Mouse (Mus musculus) brown adipose tissue, adult 24 weeks (tissue): ENCODE data around the gene Reps1. TPM values are rescaled to one million over a fixed set of nuclear protein-coding genes. Genes with fewer than 3 reads are reported as not detected.
A peak's percentile ranks its signal among the peaks of the same experiment; 100 is the strongest.
"Not testable (repeated sequence)": the region's sequence is repeated elsewhere in the genome, so short reads cannot be mapped to it uniquely, and the experiment has no call there.

Experiments used
- H3K27ac ChIP-seq: fragments of 200-500 bp; replicated peaks from 2 replicates; pipeline ENCODE4 v1.5.1; 2012; ENCODE audit warnings: low read depth, mild to moderate bottlenecking, low read length
- H3K4me1 ChIP-seq: fragments of 200-500 bp; 2 replicates; pipeline ENCODE4 v1.6.1; 2012; ENCODE audit warnings: low read length, mixed read lengths; ENCODE audit not compliant: control insufficient read depth, insufficient read depth, insufficient read length
- H3K4me3 ChIP-seq: fragments of 200-500 bp; 2 replicates; pipeline ENCODE4 v1.5.1; 2012; ENCODE audit warnings: low read depth, mild to moderate bottlenecking, low read length, moderate library complexity; ENCODE audit not compliant: insufficient read depth
- polyA plus RNA-seq: library from polyadenylated mRNA; stranded (reverse); fragments of >200 nt; gene quantifications from 2 replicates; pipeline ENCODE4 v1.2.4, GENCODE M21; 2012; ENCODE audit not compliant: missing spikeins, insufficient read depth, insufficient read length

The Reps1 gene
- polyA plus RNA-seq, 1 experiment: 8.5 TPM

DNA sequence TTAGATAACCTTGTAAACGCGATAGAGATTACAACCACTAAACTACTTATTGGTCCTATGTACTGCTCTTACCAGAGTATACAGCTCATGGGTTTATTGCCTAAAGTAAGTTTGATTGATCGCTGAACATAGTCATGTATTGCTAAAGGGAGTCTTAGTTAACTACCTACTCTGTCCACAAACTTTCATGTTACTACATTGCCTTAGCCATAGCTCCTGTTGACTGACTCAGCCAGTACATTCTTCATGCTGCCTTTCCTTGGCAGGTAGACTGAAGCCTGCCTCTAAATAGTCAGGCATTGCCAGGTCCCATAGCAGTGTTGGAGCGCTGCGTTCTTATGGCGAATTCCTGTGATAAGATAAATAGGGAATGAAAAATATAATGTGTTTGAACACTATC, 20.2 kb downstream of the Reps1 start:
- H3K27ac ChIP-seq: no peak overlapping the region
- peaks cover 2% of the 10 kb centered on the region for H3K4me1 ChIP-seq
- H3K4me3 ChIP-seq: no peak overlapping the region

- Histone ChIP-seq H3K4me3 (no peak overlapping the region), H3K4me1 (no peaks in the 10 kb centered on the region), H3K27ac (no peak overlapping the region)
Measured at GRCm38 (mm10) chr10:18081536-18081935, 25.9 kb downstream of the Reps1 start.

DNA sequence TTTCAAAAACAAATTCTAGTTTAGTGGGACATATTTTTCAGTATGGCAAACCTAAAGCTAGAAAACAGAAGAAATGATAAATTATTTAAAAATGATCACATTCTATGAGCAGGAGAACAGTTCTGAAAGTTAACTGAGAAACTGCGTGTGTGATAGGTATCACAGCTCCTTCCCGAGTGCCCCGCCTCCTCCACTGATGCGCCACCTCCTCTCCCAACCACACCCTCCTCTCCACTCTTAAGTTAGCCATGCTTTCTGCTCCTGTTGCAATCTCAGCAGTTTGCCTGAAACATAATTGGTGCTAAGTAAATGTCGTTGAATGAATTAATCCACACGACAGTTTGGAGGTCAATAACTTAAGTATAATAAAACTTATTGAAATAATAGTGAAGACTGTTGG, 27.1 kb downstream of the Reps1 start:
- Histone ChIP-seq H3K27ac (no peak overlapping the region), H3K4me3 (no peak overlapping the region), H3K4me1 (no peaks in the 10 kb centered on the region)

DNA sequence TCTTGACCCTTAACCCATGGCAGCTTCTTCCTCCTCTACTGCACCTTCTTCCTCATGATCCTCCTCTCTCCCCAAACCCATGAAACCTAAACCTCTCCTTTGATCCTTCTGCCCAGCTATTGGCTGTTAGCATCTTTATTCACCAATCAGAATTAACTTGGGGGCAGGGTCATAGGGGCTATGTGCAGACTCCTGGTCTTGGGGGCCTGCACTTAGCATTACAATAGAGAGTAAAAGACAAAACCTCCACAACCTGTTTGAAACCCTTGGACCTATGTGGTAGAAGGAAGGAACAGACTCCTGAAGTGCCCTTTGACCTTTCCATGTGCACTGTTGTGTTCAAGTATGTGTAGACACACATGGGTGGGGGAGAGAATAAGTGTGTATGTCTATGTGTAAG, 35.0 kb downstream of the Reps1 start:
- H3K27ac ChIP-seq: no peak overlapping the region
- no peak overlapping the region for H3K4me3 ChIP-seq
- no peaks in the 10 kb centered on the region for H3K4me1 ChIP-seq

- H3K27ac ChIP-seq: no peak overlapping the region
- no peaks in the 10 kb centered on the region for H3K4me1 ChIP-seq
- no peak overlapping the region for H3K4me3 ChIP-seq
Measured at GRCm38 (mm10) chr10:18102166-18102565, 46.5 kb downstream of the Reps1 start.

DNA sequence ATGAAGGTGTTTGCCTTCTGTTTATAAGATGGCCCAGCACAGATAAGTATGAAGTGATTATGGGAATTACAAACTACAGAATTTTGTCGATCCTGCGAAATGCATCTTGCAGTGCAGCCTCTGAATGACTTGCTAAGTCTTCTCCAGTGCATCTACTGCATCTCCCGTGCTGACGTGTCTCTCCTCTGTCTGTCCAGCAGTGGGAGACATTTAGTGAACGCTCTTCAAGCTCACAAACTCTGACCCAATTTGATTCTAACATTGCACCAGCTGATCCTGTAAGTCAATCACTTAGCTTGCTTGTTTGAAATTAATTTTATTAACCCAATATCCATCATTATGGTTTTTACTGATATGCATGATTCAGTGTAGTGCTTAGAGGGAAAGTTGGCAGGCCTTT, 51.8 kb downstream of the Reps1 start:
- H3K27ac ChIP-seq: no peak overlapping the region
- H3K4me3 ChIP-seq: no peak overlapping the region
- no peaks in the 10 kb centered on the region for H3K4me1 ChIP-seq

GRCm38 (mm10) chr10:18110940-18111339, 55.3 kb downstream of the Reps1 start:
- Histone ChIP-seq H3K4me1 (no peaks in the 10 kb centered on the region), H3K27ac (no peak overlapping the region)

DNA sequence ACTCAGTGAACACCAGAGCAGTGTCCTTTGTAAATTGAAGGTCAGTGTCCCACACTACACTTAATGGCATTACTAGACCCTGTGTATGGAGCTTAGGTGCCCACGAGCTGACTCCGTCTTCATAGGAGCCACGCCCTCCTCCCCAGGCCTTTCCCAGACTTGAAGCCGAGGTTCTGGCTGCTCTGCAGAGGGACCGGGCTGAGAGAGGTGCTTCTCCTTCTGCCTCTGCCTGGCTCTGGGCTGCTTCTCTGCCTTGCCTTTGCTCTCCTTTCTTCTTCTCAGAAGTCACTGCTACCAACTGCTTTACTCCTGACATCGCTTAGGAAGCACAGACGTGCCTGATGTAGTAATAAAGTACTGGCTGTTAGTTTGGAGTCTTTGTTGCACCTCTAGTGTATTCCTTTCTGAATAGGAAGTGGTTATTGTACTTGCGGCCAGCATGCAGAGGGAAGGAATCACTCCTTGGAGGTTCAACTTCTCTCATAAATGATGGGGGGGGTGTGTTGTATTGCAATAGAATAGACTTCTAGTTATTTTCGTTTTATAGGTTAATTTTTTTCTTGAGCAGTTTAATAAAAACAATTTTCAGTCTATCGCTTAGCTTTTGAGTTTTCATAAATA, 57.9 kb downstream of the Reps1 start:
- H3K27ac ChIP-seq: no peak overlapping the region
- H3K4me1 ChIP-seq: no peaks in the 10 kb centered on the region
- no peak overlapping the region for H3K4me3 ChIP-seq

More at GRCm38 (mm10) chr10:18110940-18111339, 55.3 kb downstream of the Reps1 start:
- no peak overlapping the region for H3K4me3 ChIP-seq

- Histone ChIP-seq H3K4me1 (no peaks in the 10 kb centered on the region), H3K27ac (no peak overlapping the region), H3K4me3 (no peak overlapping the region)
Measured at GRCm38 (mm10) chr10:18118336-18118735, 62.7 kb downstream of the Reps1 start.

GRCm38 (mm10) chr10:18130276-18130675, 74.6 kb downstream of the Reps1 start:
- Histone ChIP-seq H3K27ac (no peak overlapping the region), H3K4me1 (no peaks in the 10 kb centered on the region), H3K4me3 (no peak overlapping the region)

DNA sequence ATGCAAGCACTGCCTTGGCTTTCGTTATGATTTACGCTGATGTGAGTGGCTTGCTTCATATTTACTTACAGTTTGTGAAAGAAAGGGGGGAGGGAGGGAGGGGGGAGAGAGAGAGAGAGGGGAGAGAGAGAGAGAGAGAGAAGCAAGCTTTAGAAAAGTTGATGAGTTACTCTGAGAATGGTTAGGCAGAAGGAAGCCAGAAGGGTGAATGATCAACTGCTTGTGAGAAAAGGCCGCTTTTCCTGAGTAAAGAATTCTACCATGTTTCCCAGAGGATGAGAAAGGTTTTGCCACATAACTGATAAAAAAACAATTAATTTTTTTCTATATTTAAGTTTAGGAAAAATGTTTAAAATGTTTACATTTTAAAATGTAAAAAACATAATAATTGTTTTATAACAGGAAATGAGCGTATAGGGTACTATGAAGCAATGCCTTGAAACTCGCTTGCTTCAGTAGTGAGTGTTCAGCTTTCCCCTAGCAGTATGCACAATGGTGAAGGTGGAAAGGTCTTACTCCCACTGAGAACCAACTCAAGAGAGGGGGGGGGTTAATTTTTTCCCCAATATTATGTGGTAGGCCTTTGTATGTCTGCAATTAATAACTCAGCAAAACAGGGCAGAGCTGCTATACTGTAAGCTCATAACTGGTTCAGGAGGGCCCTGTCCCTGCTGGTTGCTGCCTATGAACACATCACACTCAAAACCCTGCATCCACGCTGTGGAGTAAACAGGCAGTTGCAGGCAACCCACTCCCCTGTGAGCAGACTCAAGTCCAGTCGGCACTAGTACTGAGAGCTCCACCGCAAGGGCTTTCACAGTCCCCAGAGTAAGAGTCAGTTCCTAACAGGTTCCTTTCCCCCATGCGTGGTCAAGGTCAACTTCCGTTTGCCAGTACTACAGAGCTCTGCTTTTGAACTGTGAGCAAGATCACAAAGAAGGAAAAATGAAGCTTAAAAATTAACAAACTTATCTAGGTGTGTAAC, 76.3 kb downstream of the Reps1 start:
- Histone ChIP-seq H3K4me3 (no peak overlapping the region), H3K4me1 (no peaks in the 10 kb centered on the region), H3K27ac (no peak overlapping the region)

- H3K4me1 ChIP-seq: not testable (repeated sequence)
- H3K4me3 ChIP-seq: peak overlapping the region; percentile 42
- peak overlapping the region; percentile 24; the same call in 1 of the 2 replicates for H3K27ac ChIP-seq
Measured at GRCm38 (mm10) chr10:18138853-18139503, 83.3 kb downstream of the Reps1 start.

- Histone ChIP-seq H3K4me3 (peak overlapping the region; percentile 42), H3K4me1 (no peaks in the 10 kb centered on the region), H3K27ac (no peak overlapping the region)
Measured at GRCm38 (mm10) chr10:18139615-18140014, 84.0 kb downstream of the Reps1 start.

GRCm38 (mm10) chr10:18141389-18141788, 85.7 kb downstream of the Reps1 start:
- H3K4me1 ChIP-seq: no peaks in the 10 kb centered on the region
- no peak overlapping the region for H3K4me3 ChIP-seq
- H3K27ac ChIP-seq: no peak overlapping the region

DNA sequence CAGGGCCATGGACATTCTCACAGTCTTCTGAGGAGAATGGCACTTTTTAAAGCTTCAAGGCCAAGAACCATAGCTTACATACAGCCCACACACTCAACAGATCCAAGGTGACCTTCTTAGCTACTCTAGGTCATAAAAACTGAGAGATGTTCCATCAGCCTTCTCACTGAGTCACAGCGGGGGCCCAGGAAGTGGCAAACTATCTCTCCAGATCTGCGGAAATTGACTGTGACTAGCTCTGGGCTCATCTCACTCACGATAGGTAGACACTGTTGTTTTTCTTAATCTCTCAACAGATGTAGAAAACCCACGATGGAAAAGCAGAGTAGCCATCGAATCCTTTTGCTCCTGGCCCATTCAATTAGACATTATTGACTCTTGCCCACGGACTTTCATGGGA, 86.6 kb downstream of the Reps1 start:
- Histone ChIP-seq H3K4me1 (no peaks in the 10 kb centered on the region), H3K4me3 (no peak overlapping the region), H3K27ac (no peak overlapping the region)
